Mouse (Mus musculus): ENCODE measurements at regions not wholly inside any gene's neighbourhood (a gene's known extent, or its start where the extent isn't known, plus 50 kb on each side); places are given as distances from the start of the nearest gene placed in this dataset.
A peak's percentile ranks its signal among the peaks of the same experiment; 100 is the strongest.
"Not testable (repeated sequence)": the region's sequence is repeated elsewhere in the genome, so short reads cannot be mapped to it uniquely, and the experiment has no call there.

GRCm38 (mm10) chr8:100393327-100393726 is 977.1 kb upstream of the Cdh8 start:
- no peak overlapping the region for H3K4me3 ChIP-seq (replicated peaks)
- H3K27me3 ChIP-seq, result no peaks in the 10 kb centered on the region
- H3K9ac ChIP-seq, result no peak overlapping the region
- H3K9me3 ChIP-seq, result peaks cover 6% of the 10 kb centered on the region
- H3K4me2 ChIP-seq, result no peak overlapping the region
- H3K36me3 ChIP-seq (replicated peaks), result no peaks in the 10 kb centered on the region
- no peak for ATAC-seq (ENCODE audit: low FRiP score)
- H3K27ac ChIP-seq, result no peak overlapping the region
- 82% methylated on average over 3 of the region's 3 CpGs for WGBS
- no peaks in the 10 kb centered on the region for H3K4me1 ChIP-seq

- no peak for ATAC-seq (ENCODE audit: low FRiP score)
- 0 out of 2 replicates have a peak, but pooled peaks cover 3% of the 10 kb centered on the region for H3K4me1 ChIP-seq
- no peaks in the 10 kb centered on the region for H3K27me3 ChIP-seq
- no peaks in the 10 kb centered on the region for H3K36me3 ChIP-seq (replicated peaks)
- H3K4me3 ChIP-seq (replicated peaks), result no peak overlapping the region
- H3K9ac ChIP-seq, result no peak overlapping the region
- H3K27ac ChIP-seq, result no peak overlapping the region
- no peak overlapping the region for H3K4me2 ChIP-seq
- no peaks in the 10 kb centered on the region for H3K9me3 ChIP-seq
These were observed 951.4 kb upstream of the Cdh8 start for GRCm38 (mm10) chr8:100367663-100368062.

- 0 out of 2 replicates have a peak, but pooled peaks have one; percentile 23 for ATAC-seq (ENCODE audit: low FRiP score)
- H3K4me1 ChIP-seq, result 0 out of 2 replicates have a peak, but pooled peaks cover 2% of the 10 kb centered on the region
- H3K9me3 ChIP-seq, result peaks cover 4% of the 10 kb centered on the region; the same call in 1 of the 2 replicates
- no peaks in the 10 kb centered on the region for H3K36me3 ChIP-seq (replicated peaks)
- no peak overlapping the region for H3K27ac ChIP-seq
- H3K4me3 ChIP-seq (replicated peaks), result no peak overlapping the region
- WGBS, result 18% methylated on average over 2 of the region's 2 CpGs
- H3K4me2 ChIP-seq, result no peak overlapping the region
- no peaks in the 10 kb centered on the region for H3K27me3 ChIP-seq
- H3K9ac ChIP-seq, result no peak overlapping the region
These were observed 946.5 kb upstream of the Cdh8 start for GRCm38 (mm10) chr8:100362772-100363171.

- not testable (repeated sequence) for H3K9ac ChIP-seq; H3K9me3 ChIP-seq; H3K4me1 ChIP-seq; H3K27me3 ChIP-seq; ATAC-seq (ENCODE audit: low FRiP score); H3K27ac ChIP-seq; H3K36me3 ChIP-seq (replicated peaks); H3K4me2 ChIP-seq; H3K4me3 ChIP-seq (replicated peaks)
- WGBS, result 95% methylated on average over 15 of the region's 15 CpGs
These were observed 944.3 kb upstream of the Cdh8 start for GRCm38 (mm10) chr8:100360541-100360940.

GRCm38 (mm10) chr8:100334528-100334927 is 918.3 kb upstream of the Cdh8 start:
- Histone ChIP-seq H3K36me3 (replicated peaks) (no peaks in the 10 kb centered on the region), H3K9me3 (no peaks in the 10 kb centered on the region), H3K4me3 (replicated peaks) (no peak overlapping the region), H3K27me3 (no peaks in the 10 kb centered on the region), H3K27ac (no peak overlapping the region), H3K9ac (no peak overlapping the region), H3K4me2 (no peak overlapping the region), H3K4me1 (no peaks in the 10 kb centered on the region)
- ATAC-seq (ENCODE audit: low FRiP score), result no peak
- 71% methylated on average over 2 of the region's 2 CpGs for WGBS

- 58% methylated on average over 4 of the region's 4 CpGs for WGBS
- ATAC-seq (ENCODE audit: low FRiP score), result no peak
These were observed 909.3 kb upstream of the Cdh8 start for GRCm38 (mm10) chr8:100325616-100326015.

GRCm38 (mm10) chr8:100323471-100323870 is 907.2 kb upstream of the Cdh8 start:
- Histone ChIP-seq H3K27ac (no peak overlapping the region), H3K4me2 (no peak overlapping the region), H3K36me3 (replicated peaks) (no peaks in the 10 kb centered on the region), H3K9ac (no peak overlapping the region), H3K4me1 (no peaks in the 10 kb centered on the region), H3K27me3 (no peaks in the 10 kb centered on the region), H3K4me3 (replicated peaks) (no peak overlapping the region), H3K9me3 (no peaks in the 10 kb centered on the region)
- WGBS, result 93% methylated on average over 1 of the region's 1 CpGs
- no peak for ATAC-seq (ENCODE audit: low FRiP score)

More at GRCm38 (mm10) chr8:100325616-100326015, 909.3 kb upstream of the Cdh8 start:
- Histone ChIP-seq H3K4me1 (no peaks in the 10 kb centered on the region), H3K4me3 (replicated peaks) (no peak overlapping the region), H3K9me3 (no peaks in the 10 kb centered on the region), H3K27ac (no peak overlapping the region), H3K36me3 (replicated peaks) (no peaks in the 10 kb centered on the region), H3K4me2 (no peak overlapping the region), H3K9ac (no peak overlapping the region), H3K27me3 (no peaks in the 10 kb centered on the region)

- no peaks in the 10 kb centered on the region for H3K27me3 ChIP-seq
- H3K4me2 ChIP-seq, result no peak overlapping the region
- ATAC-seq (ENCODE audit: low FRiP score), result no peak
- H3K4me1 ChIP-seq, result no peaks in the 10 kb centered on the region
- H3K9ac ChIP-seq, result no peak overlapping the region
- H3K9me3 ChIP-seq, result no peaks in the 10 kb centered on the region
- no peaks in the 10 kb centered on the region for H3K36me3 ChIP-seq (replicated peaks)
- WGBS, result 94% methylated on average over 3 of the region's 3 CpGs
- H3K27ac ChIP-seq, result no peak overlapping the region
- H3K4me3 ChIP-seq (replicated peaks), result no peak overlapping the region
These were observed 881.9 kb upstream of the Cdh8 start for GRCm38 (mm10) chr8:100298191-100298590.

- Histone ChIP-seq H3K27ac (no peak overlapping the region), H3K4me3 (replicated peaks) (no peak overlapping the region), H3K9me3 (no peaks in the 10 kb centered on the region), H3K4me1 (no peaks in the 10 kb centered on the region), H3K27me3 (no peaks in the 10 kb centered on the region), H3K9ac (no peak overlapping the region), H3K36me3 (replicated peaks) (no peaks in the 10 kb centered on the region), H3K4me2 (no peak overlapping the region)
- ATAC-seq (ENCODE audit: low FRiP score), result no peak
- 80% methylated on average over 1 of the region's 1 CpGs for WGBS
These were observed 876.3 kb upstream of the Cdh8 start for GRCm38 (mm10) chr8:100292588-100292987.

GRCm38 (mm10) chr8:100291981-100292380 is 875.7 kb upstream of the Cdh8 start:
- no peaks in the 10 kb centered on the region for H3K27me3 ChIP-seq
- no peaks in the 10 kb centered on the region for H3K9me3 ChIP-seq
- no peak overlapping the region for H3K9ac ChIP-seq
- H3K4me2 ChIP-seq, result no peak overlapping the region
- no peaks in the 10 kb centered on the region for H3K36me3 ChIP-seq (replicated peaks)
- no peak overlapping the region for H3K4me3 ChIP-seq (replicated peaks)
- H3K4me1 ChIP-seq, result no peaks in the 10 kb centered on the region
- no peak for ATAC-seq (ENCODE audit: low FRiP score)
- no peak overlapping the region for H3K27ac ChIP-seq
- 54% methylated on average over 1 of the region's 1 CpGs for WGBS

Measured in forebrain, embryonic 12.5 days (tissue).